Comparison of ENCODE assay signal across 17 mouse cellular contexts in the genomic region with DNA sequence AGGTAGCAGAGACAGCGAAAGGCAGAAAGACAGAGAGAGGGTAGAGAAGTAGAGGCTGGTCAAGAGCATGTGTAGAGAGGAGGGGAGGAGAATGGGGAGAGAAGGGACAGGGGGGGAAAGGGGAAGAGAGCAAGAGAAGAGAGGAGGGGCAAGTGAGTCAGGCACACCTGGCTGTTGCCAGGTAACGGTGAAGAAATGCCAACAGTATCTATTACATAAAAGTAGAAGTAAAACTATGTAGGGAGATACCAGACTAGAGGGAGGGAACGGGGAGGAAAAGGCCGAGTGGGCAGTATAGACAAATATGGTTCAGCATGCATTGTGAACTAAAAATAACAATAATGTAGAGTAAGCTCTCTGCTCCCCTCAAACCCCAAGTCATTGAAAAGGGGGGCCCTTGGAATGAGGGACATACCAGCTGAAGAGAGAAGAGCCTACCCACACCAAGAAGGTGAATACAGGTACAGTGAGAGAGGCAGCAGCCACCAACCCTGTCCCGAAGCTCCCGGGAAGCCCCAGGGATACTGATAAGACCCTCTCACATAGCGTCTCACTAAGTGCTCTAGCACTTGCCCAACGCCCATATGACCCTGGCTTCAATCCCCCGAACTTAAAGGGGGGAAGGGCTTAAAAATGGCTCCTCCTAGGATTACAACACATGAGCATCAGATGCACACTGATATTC. TPM values are rescaled to one million over a fixed set of nuclear protein-coding genes. Genes with fewer than 3 reads are reported as not detected.
DNase-seq lines count a peak whose midpoint lies in the region.
"Had no signal": no experiment of that assay in that cellular context is flagged by ENCODE, and none has a peak within 500 bp of the region (broad histone marks: within the 10 kb centered on the region; RNA-seq: fewer than 3 reads in every experiment).

No protein-coding gene starts in this region.

- DNase-seq in heart, embryonic 10.5 days (ENCODE audit: low spot score): no peak
- DNase-seq in heart, adult 18-20 months: no peak
- DNase-seq in lung, postnatal 25 days (ENCODE audit: low spot score): peak; percentile 32
- DNase-seq in lung, postnatal 10 days: no peak
- peak; percentile 60 for DNase-seq in A20 (ENCODE audit: low read depth, low spot score)
- no peak for DNase-seq in cerebellum, adult 8-10 months
- DNase-seq: adrenal gland, adult 8-10 months; adrenal gland, postnatal 25 days; cerebellum, adult 11-12 months; cerebellum, adult 9-10 months; cerebellum, postnatal 14 days; gastrocnemius, postnatal 10 days; gastrocnemius, postnatal 36 days had no signal

- H3K4me3 ChIP-seq in heart, embryonic 10.5 days: no peak overlapping the region
- H3K4me3 ChIP-seq: forebrain, embryonic 10.5 days; forebrain, embryonic 13.5 days; hindbrain, embryonic 12.5 days; hindbrain, embryonic 15.5 days had no signal

- 38% methylated on average over 9 of the region's 9 CpGs for WGBS in heart, embryonic 10.5 days

- no peaks in the 10 kb centered on the region for H3K27me3 ChIP-seq in heart, embryonic 10.5 days (ENCODE audit: insufficient read depth, poor library complexity, severe bottlenecking)
- H3K27me3 ChIP-seq: hindbrain, embryonic 12.5 days; hindbrain, embryonic 15.5 days had no signal

- H3K4me1 ChIP-seq in heart, embryonic 10.5 days: peaks cover 51% of the 10 kb centered on the region

- no peaks in the 10 kb centered on the region for H3K36me3 ChIP-seq in heart, embryonic 10.5 days
- H3K36me3 ChIP-seq: forebrain, embryonic 10.5 days; hindbrain, embryonic 12.5 days; hindbrain, embryonic 15.5 days had no signal

- H3K27ac ChIP-seq in heart, embryonic 10.5 days: peak overlapping the region; percentile 36; the same call in 1 of the 2 replicates
- H3K27ac ChIP-seq: forebrain, embryonic 10.5 days; forebrain, embryonic 13.5 days; hindbrain, embryonic 12.5 days; hindbrain, embryonic 15.5 days had no signal

- no peaks in the 10 kb centered on the region for H3K9me3 ChIP-seq in heart, embryonic 10.5 days
- H3K9me3 ChIP-seq: forebrain, embryonic 10.5 days; forebrain, embryonic 13.5 days; hindbrain, embryonic 12.5 days; hindbrain, embryonic 15.5 days had no signal

RNA-seq across cellular contexts. Expression of a gene that starts 56.0 kb away (rescaled TPM):
- 3.5 and 5.7 TPM in 2 replicates for polyA plus RNA-seq in heart, embryonic 10.5 days (2016; fragmentation: Nextera tagmentation; extraction: Ambion mirVana)
- 10 to 100 TPM; 19.7 to 21.3 TPM for total RNA-seq in heart, adult 18-20 months (2021)

Comparison
In these comparisons a context has a peak if more than half of its experiments do, and no peak if none do; other contexts are left out.
1. DNase-seq: peak in lung, postnatal 25 days (single experiment) and A20 (single experiment); none in heart, embryonic 10.5 days (single experiment), heart, adult 18-20 months (0 of 2), lung, postnatal 10 days (single experiment) and cerebellum, adult 8-10 months (single experiment).